Mouse (Mus musculus): ENCODE results near the gene Ttll12.
A peak's percentile ranks its signal among the peaks of the same experiment; 100 is the strongest.

Ttll12 gene

GRCm38 (mm10) chr15:83594513-83595363 lies at the start of gene Ttll12:
Gene Ttll12, minus strand, starts transcription at chr15:83595157.
- peak; percentile 78 for DNase-seq (ENCODE audit: low spot score)

- DNase-seq (ENCODE audit: low spot score), result no peak
Observed at GRCm38 (mm10) chr15:83642518-83642917, 47.6 kb upstream of the Ttll12 start.

- DNase-seq (ENCODE audit: low spot score), result no peak
Observed at GRCm38 (mm10) chr15:83640208-83640607, 45.3 kb upstream of the Ttll12 start.

- no peak for DNase-seq (ENCODE audit: low spot score)
Observed at GRCm38 (mm10) chr15:83639160-83639559, 44.2 kb upstream of the Ttll12 start.

GRCm38 (mm10) chr15:83638196-83638899 lies 43.4 kb upstream of the Ttll12 start:
- DNase-seq (ENCODE audit: low spot score), result no peak

- no peak for DNase-seq (ENCODE audit: low spot score)
Observed at GRCm38 (mm10) chr15:83636759-83637158, 41.8 kb upstream of the Ttll12 start.

DNA sequence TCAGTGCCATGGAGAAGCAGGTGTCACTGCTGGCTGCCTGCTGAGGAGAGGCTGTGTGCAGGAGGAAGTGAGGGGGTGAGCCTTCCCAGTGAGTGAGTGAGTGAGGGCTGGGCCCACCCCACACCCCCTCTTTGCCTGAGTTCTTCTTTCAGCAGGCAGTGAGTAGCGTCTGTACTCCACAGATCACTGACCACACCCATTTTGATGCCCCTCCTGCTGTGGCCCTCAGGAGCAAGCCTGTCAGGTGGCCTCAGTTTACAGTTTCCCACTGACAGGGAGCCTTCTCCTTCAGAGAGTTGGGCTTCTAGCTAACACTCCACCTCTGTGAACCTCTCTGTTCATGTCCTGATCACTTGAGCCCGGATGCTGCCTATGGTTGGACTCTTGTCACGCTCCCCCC lies 40.3 kb upstream of the Ttll12 start:
- no peak for DNase-seq (ENCODE audit: low spot score)

- DNase-seq (ENCODE audit: low spot score), result no peak
Observed at GRCm38 (mm10) chr15:83634076-83634475, 39.1 kb upstream of the Ttll12 start.

DNA sequence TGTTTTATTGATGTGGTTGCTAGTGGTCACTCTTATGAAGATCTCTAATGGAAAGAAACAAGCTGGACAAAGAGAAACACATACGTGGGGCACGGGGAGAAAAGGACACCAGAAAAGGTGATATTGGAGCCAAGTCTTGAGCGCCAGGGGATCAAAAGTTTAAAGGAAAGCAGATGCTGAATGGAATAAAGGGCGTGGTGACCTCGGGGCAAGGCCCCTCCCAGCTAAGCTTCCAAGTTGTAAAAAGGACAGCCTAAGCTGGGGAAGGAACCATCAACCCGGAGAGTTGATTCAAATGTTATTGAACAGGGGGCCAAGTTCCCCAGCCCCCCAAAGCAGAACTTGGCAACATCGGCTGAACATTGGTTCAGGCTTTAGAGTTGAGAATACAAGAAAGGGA lies 36.1 kb upstream of the Ttll12 start:
- DNase-seq (ENCODE audit: low spot score), result no peak

DNA sequence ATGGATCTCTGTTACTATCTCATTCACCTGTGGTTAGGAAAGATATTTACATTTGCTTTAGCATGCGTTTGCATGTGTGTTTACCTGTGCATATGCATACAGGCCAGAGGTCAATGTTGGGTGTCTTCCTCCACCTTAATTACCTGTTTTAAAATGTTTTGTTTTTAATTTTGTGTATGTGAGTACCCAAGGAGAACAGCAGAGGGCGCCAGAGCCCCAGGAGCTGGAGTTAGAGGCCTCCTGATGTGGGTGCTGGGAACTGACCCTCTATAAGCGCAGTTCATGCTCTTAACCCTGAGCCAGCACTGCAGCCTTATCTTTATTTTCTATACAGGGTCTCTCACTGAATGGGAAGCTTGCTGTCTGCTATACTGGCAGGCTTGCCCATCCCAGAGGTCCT lies 34.8 kb upstream of the Ttll12 start:
- no peak for DNase-seq (ENCODE audit: low spot score)

DNA sequence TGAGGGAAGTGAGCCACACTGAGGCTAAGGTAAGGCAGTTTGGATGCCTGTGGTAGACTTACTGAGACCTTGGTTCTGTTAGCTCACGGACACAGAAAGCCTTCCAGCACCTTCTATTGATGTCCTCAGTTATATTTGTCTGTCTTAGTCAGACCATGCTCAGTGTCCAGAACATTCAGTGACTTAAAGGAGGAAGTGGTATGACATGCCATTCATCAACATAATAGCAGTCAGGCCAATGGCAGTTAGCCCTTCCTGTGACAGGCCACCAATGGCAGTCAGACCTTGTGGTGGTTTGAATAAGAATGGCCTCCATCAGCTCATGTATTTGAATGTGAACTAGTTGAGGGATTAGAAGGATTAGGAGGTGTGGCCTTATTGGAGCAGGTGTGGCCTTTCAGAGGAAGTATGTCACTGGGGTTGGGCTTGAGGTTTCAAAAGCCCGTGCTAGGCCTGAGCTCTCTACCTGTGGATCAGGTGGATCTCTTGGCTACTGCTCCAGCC lies 31.2 kb upstream of the Ttll12 start:
- no peak for DNase-seq (ENCODE audit: low spot score)

- DNase-seq (ENCODE audit: low spot score), result no peak
Observed at GRCm38 (mm10) chr15:83615245-83615644, 20.3 kb upstream of the Ttll12 start.

GRCm38 (mm10) chr15:83607115-83607802 lies 12.3 kb upstream of the Ttll12 start:
- DNase-seq (ENCODE audit: low spot score), result peak; percentile 33

GRCm38 (mm10) chr15:83606700-83607099 lies 11.7 kb upstream of the Ttll12 start:
- no peak for DNase-seq (ENCODE audit: low spot score)

DNA sequence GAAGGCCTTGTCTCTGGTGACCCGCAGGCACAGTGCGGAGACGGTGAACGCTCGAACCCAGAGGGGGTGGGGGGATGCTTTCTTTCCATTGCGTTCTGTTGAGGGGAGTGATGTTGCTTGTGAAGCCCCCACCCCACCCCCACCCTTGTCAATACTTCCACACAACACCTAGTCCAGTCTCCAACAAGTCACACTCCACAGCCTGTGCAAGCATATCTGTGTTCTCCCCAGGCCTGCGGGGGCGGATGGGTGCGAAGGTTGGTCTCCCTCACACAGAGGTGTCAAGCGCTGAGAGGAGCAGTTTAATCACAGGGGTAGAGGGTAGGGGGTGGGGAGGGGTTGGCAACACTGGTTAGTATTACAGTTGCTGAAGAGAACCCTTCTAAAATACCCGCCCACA lies 11.3 kb upstream of the Ttll12 start:
- no peak for DNase-seq (ENCODE audit: low spot score)

DNA sequence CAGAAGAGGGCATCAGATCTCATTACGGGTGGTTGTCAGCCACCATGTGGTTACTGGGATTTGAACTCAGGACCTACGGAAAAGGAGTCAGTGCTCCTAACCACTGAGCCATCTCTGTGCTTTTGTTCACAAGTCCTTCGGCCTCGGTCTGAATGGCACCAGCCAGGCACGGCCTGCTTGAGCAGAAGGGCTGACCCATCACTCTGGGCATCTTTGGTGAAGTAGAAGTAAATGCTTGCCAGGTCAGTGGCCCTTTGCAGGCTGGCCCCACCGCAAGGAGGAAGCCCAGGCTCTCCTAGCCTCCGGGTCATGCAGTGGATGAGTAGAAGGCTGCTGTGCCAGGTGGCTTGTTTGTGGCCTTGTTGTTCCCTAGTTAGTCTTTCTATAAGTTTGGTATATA lies 8.5 kb upstream of the Ttll12 start:
- DNase-seq (ENCODE audit: low spot score), result no peak

DNA sequence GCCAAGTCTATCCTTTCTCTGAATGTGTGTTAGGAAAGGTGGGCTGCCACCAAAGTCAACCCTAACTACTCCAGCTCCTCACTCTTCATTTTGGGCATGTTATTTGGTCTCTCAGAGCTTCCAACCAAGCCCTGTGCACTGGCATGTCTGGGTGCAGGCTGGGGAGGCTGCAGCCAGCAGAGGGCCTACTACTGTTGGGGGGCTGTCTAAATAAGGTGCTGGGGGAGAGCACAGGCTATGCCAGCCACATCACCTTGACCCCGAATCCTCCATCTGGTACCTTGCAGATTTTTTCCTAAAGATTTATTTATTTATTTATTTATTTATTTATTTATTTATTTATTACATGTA lies 8.1 kb upstream of the Ttll12 start:
- no peak for DNase-seq (ENCODE audit: low spot score)

DNA sequence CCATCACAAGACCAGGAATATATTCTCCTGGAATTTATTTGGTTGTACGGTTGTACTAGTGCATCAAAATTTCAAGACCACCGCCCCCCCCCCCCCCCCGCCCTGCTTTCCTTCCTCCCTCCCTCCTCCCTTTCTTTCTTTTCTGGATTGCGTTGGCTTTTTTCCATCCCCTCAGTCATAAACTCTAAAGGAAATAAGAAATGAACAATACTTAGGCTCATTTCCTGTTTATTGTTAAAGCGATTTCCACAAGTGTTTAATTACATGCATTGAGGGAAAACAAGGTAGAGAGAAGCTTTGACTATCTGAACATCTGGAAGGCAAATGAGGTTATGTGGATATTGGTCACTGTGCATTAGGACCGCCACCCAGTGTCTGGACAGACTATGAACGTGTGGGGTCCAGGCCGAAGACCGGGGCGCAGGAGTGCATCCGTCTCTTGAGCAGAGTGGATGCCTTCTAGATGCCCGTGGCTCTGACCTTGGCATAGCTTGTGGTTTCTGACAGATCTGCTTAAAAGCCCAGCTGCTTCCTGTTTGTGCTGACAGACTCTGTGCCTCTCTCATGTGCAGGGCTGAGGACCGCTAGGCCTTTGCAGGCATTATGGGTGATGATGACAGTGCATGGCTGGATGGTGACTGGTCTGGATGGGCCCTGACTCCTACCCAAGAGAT lies 7.6 kb upstream of the Ttll12 start:
- DNase-seq (ENCODE audit: low spot score), result no peak

DNA sequence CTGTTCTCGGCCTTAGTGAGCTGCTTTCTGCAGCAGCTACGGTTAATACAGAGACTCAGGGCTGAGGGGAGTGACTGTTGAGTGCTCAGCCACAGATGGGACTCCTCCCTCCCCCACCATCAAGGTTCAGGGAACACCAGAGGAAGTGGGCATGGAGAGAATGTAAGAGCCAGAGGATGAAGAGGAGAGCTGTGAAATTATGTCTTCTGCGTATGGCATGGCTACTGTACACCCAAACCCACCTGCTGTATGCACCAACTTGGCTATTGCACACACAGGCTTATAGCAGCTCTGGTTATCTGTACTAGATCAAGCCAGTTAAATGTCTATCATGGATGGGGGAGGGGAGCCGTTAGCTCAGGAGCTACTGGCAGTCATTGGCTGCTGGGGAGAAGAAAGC lies 6.2 kb upstream of the Ttll12 start:
- DNase-seq (ENCODE audit: low spot score), result no peak

DNA sequence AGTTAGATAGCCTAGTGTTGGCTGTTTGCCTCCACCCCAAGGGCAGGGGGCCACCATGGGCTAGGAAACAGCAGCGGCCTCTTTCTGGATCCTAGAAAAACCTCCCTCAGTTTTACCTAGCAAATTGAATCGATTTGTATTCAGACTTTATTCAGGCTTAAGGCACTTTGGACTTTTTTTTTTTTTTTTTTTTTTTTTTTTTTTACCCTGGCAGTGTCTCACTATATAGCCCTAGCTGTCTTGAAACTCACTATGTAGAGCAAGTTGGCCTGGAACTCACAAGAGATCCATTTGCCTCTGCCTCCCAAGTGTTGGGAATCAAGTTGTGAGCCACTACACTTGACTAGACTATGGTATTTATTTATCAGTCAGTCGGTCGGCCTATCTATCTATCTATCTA lies 1.9 kb upstream of the Ttll12 start:
- DNase-seq (ENCODE audit: low spot score), result no peak

- DNase-seq (ENCODE audit: low spot score), result no peak
Observed at GRCm38 (mm10) chr15:83595364-83595711, 381 bp upstream of the Ttll12 start.
